Mouse (Mus musculus) lung, postnatal 10 days (tissue): ENCODE results near the gene Slc25a47.
"Not testable (repeated sequence)": the region's sequence is repeated elsewhere in the genome, so short reads cannot be mapped to it uniquely, and the experiment has no call there.

ENCODE experiments used
- DNase-seq: peaks from one replicate; pipeline ENCODE4 v3.0.0; 2021

Gene Slc25a47

GRCm38 (mm10) chr12:108826958-108827535, 8.8 kb upstream of the Slc25a47 start:
- DNase-seq, result no peak

- no peak for DNase-seq
Measured at GRCm38 (mm10) chr12:108827641-108828040, 8.2 kb upstream of the Slc25a47 start.

- no peak for DNase-seq
Measured at GRCm38 (mm10) chr12:108829636-108830035, 6.2 kb upstream of the Slc25a47 start.

- DNase-seq, result peak; percentile 51
Measured at GRCm38 (mm10) chr12:108830358-108830757, 5.5 kb upstream of the Slc25a47 start.

GRCm38 (mm10) chr12:108831966-108832643, 3.7 kb upstream of the Slc25a47 start:
- DNase-seq, result peak; percentile 91

- DNase-seq, result no peak
Measured at GRCm38 (mm10) chr12:108832851-108833250, 3.0 kb upstream of the Slc25a47 start.

- DNase-seq, result no peak
Measured at GRCm38 (mm10) chr12:108833408-108833807, 2.4 kb upstream of the Slc25a47 start.

GRCm38 (mm10) chr12:108834337-108834736, 1.5 kb upstream of the Slc25a47 start:
- no peak for DNase-seq

- DNase-seq, result no peak
Measured at GRCm38 (mm10) chr12:108834786-108835185, 1.1 kb upstream of the Slc25a47 start.

- DNase-seq, result no peak
Measured at GRCm38 (mm10) chr12:108835208-108835839, 522 bp upstream of the Slc25a47 start.

- DNase-seq, result no peak
Measured at GRCm38 (mm10) chr12:108836722-108837121, 876 bp downstream of the Slc25a47 start.

- peak; percentile 82 for DNase-seq
Measured at GRCm38 (mm10) chr12:108841181-108841580, 5.3 kb downstream of the Slc25a47 start.

GRCm38 (mm10) chr12:108842663-108843062, 6.8 kb downstream of the Slc25a47 start:
- DNase-seq, result no peak

GRCm38 (mm10) chr12:108848033-108848432, 12.2 kb downstream of the Slc25a47 start:
- DNase-seq, result not testable (repeated sequence)

GRCm38 (mm10) chr12:108849488-108850022, 13.7 kb downstream of the Slc25a47 start:
- peak; percentile 27 for DNase-seq

GRCm38 (mm10) chr12:108850129-108850528, 14.3 kb downstream of the Slc25a47 start:
- DNase-seq, result peak; percentile 74

GRCm38 (mm10) chr12:108850886-108851285, 15.0 kb downstream of the Slc25a47 start:
- DNase-seq, result no peak

- no peak for DNase-seq
Measured at GRCm38 (mm10) chr12:108852822-108853221, 17.0 kb downstream of the Slc25a47 start.

GRCm38 (mm10) chr12:108855081-108855480, 19.2 kb downstream of the Slc25a47 start:
- DNase-seq, result no peak

GRCm38 (mm10) chr12:108856186-108856585, 20.3 kb downstream of the Slc25a47 start:
- no peak for DNase-seq

GRCm38 (mm10) chr12:108857109-108857508, 21.3 kb downstream of the Slc25a47 start:
- no peak for DNase-seq

GRCm38 (mm10) chr12:108857589-108858184, 21.8 kb downstream of the Slc25a47 start:
- DNase-seq, result peak; percentile 73

GRCm38 (mm10) chr12:108858486-108858885, 22.6 kb downstream of the Slc25a47 start:
- no peak for DNase-seq
